ENCODE assay signal across 19 mouse cellular contexts in genomic region chr3:146122125-146122420, GRCm38 (mm10). TPM values are rescaled to one million over a fixed set of nuclear protein-coding genes. Genes with fewer than 3 reads are reported as not detected.
A peak's percentile ranks its signal among the peaks of the same experiment; 100 is the strongest.
DNase-seq lines count a peak whose midpoint lies in the region; ATAC-seq and TF ChIP-seq lines count a peak whose summit lies in the region.
"Had no signal": no experiment of that assay in that cellular context is flagged by ENCODE, and none has a peak within 500 bp of the region (broad histone marks: within the 10 kb centered on the region; RNA-seq: fewer than 3 reads in every experiment).

No protein-coding gene starts in this region.

- H3K4me3 ChIP-seq in heart, embryonic 12.5 days: no peak overlapping the region
- peak overlapping the region; percentile 30 for H3K4me3 ChIP-seq in kidney, embryonic 15.5 days (replicated peaks)
- no peak overlapping the region for H3K4me3 ChIP-seq in spleen, adult 2 months (ENCODE audit: extremely low read depth, insufficient read depth, insufficient read length)
- H3K4me3 ChIP-seq in limb, embryonic 13.5 days: no peak overlapping the region; the same call in 1 of the 2 replicates
- H3K4me3 ChIP-seq: myocyte had no signal

- H3K9ac ChIP-seq in heart, embryonic 12.5 days: no peak overlapping the region
- H3K9ac ChIP-seq in kidney, embryonic 15.5 days: peak overlapping the region; percentile 31; the same call in 1 of the 2 replicates
- no peak overlapping the region for H3K9ac ChIP-seq in limb, embryonic 13.5 days
- H3K9ac ChIP-seq: embryonic facial prominence, embryonic 15.5 days; liver, postnatal 0 days had no signal

- peaks cover 32% of the 10 kb centered on the region for H3K27me3 ChIP-seq in heart, embryonic 12.5 days (replicated peaks)
- peaks cover 21% of the 10 kb centered on the region for H3K27me3 ChIP-seq in kidney, embryonic 15.5 days
- no peaks in the 10 kb centered on the region for H3K27me3 ChIP-seq in spleen, adult 2 months (ENCODE audit: control insufficient read depth, insufficient read depth, low read length)
- peaks cover 18% of the 10 kb centered on the region for H3K27me3 ChIP-seq in limb, embryonic 13.5 days

- TF ChIP-seq CTCF in spleen, adult 2 months (IDR thresholded peaks at IDR 0.05; ENCODE audit: extremely low read depth, insufficient read depth, insufficient read length, insufficient replicate concordance): no peak

- H3K36me3 ChIP-seq in heart, embryonic 12.5 days: no peaks in the 10 kb centered on the region
- H3K36me3 ChIP-seq in kidney, embryonic 15.5 days: no peaks in the 10 kb centered on the region
- H3K36me3 ChIP-seq in spleen, adult 2 months (ENCODE audit: control insufficient read depth, insufficient read depth, low read length): no peaks in the 10 kb centered on the region
- no peaks in the 10 kb centered on the region for H3K36me3 ChIP-seq in limb, embryonic 13.5 days
- H3K36me3 ChIP-seq: embryonic facial prominence, embryonic 15.5 days had no signal

- WGBS in heart, embryonic 12.5 days: 56% methylated on average over 3 of the region's 3 CpGs
- 53% methylated on average over 3 of the region's 3 CpGs for WGBS in kidney, embryonic 15.5 days
- 64% methylated on average over 3 of the region's 3 CpGs for whole genome bisulfite sequencing in spleen, adult 2 months
- WGBS in limb, embryonic 13.5 days: 47% methylated on average over 3 of the region's 3 CpGs

- peaks cover 17% of the 10 kb centered on the region for H3K4me1 ChIP-seq in heart, embryonic 12.5 days (replicated peaks)
- peaks cover 24% of the 10 kb centered on the region for H3K4me1 ChIP-seq in kidney, embryonic 15.5 days
- peaks cover 11% of the 10 kb centered on the region for H3K4me1 ChIP-seq in spleen, adult 2 months (ENCODE audit: control insufficient read depth, insufficient read depth, insufficient read length)
- peaks cover 27% of the 10 kb centered on the region for H3K4me1 ChIP-seq in limb, embryonic 13.5 days

- H3K27ac ChIP-seq in heart, embryonic 12.5 days (ENCODE audit: poor library complexity, severe bottlenecking): no peak overlapping the region
- no peak overlapping the region for H3K27ac ChIP-seq in kidney, embryonic 15.5 days
- peak overlapping the region; percentile 91; the same call in 1 of the 2 replicates for H3K27ac ChIP-seq in spleen, adult 2 months (ENCODE audit: insufficient read depth, low read length)
- no peak overlapping the region for H3K27ac ChIP-seq in limb, embryonic 13.5 days
- H3K27ac ChIP-seq: embryonic facial prominence, embryonic 15.5 days had no signal

- H3K4me2 ChIP-seq in heart, embryonic 12.5 days: peak overlapping the region; percentile 64; the same call in 1 of the 2 replicates
- H3K4me2 ChIP-seq in kidney, embryonic 15.5 days: peak overlapping the region; percentile 55; the same call in 1 of the 2 replicates
- H3K4me2 ChIP-seq in limb, embryonic 13.5 days (replicated peaks): peak overlapping the region; percentile 56

- ATAC-seq in heart, embryonic 12.5 days (ENCODE audit: insufficient number of reproducible peaks, low FRiP score): no peak
- no peak for ATAC-seq in kidney, embryonic 15.5 days (replicated peaks; ENCODE audit: low FRiP score)
- ATAC-seq in limb, embryonic 13.5 days (ENCODE audit: low FRiP score, low read depth): no peak
- ATAC-seq: liver, postnatal 0 days had no signal

- intact Hi-C loops in heart, postnatal 14 days (cut with DNase I): no loop called here

- TF ChIP-seq POLR2A in spleen, adult 2 months (IDR thresholded peaks at IDR 0.05; ENCODE audit: low read depth, low read length): no peak

- DNase-seq in heart, postnatal 14 days: no peak
- no peak for DNase-seq in kidney, adult 11 months
- DNase-seq in spleen, adult 2 months (ENCODE audit: low read depth in 1 of 2, low spot score in 2 of 2): no peak
- no peak for DNase-seq in spleen, postnatal 10 days (ENCODE audit: low spot score in 2 of 2)
- DNase-seq in cerebellum, adult 11 months: no peak
- DNase-seq: adrenal gland, postnatal 25 days; cerebellum, postnatal 25 days; gastrocnemius, postnatal 36 days; kidney, adult 9 months; liver, postnatal 0 days had no signal

- no peaks in the 10 kb centered on the region for H3K9me3 ChIP-seq in heart, embryonic 12.5 days (replicated peaks)
- no peaks in the 10 kb centered on the region for H3K9me3 ChIP-seq in kidney, embryonic 15.5 days (replicated peaks)
- H3K9me3 ChIP-seq in limb, embryonic 13.5 days: no peaks in the 10 kb centered on the region
- H3K9me3 ChIP-seq: embryonic facial prominence, embryonic 15.5 days had no signal

RNA-seq across cellular contexts. Expression of gene Mcoln3, which starts 4.8 kb away (rescaled TPM):
- 0.66 and 1.1 TPM in 2 replicates for polyA plus RNA-seq in heart, embryonic 12.5 days (2016; fragmentation: Nextera tagmentation; extraction: Ambion mirVana)
- under 1 TPM in 1 of 2 experiments, not detected in 1; 0.34 TPM for total RNA-seq in heart, postnatal 14 days (2021)
- polyA plus RNA-seq in kidney, embryonic 15.5 days (2015; fragmentation: Nextera tagmentation; extraction: Ambion mirVana): 14.0 and 17.0 TPM in 2 replicates
- polyA plus RNA-seq in spleen, adult 2 months (2012; rRNA removed): 3.2 and 4.1 TPM in 2 replicates
- 2.7 and 2.8 TPM in 2 replicates for polyA plus RNA-seq in limb, embryonic 13.5 days (2015; fragmentation: Nextera tagmentation; extraction: Ambion mirVana)
- total RNA-seq: adrenal gland, postnatal 25 days; gastrocnemius, postnatal 36 days; heart, postnatal 25 days; layer of hippocampus, postnatal 10 days; left cerebral cortex, postnatal 36 days had no signal
- polyA plus RNA-seq: C2C12; liver, postnatal 0 days; myocyte had no signal

RNA-seq across cellular contexts. Expression of gene Wdr63, which starts 14.1 kb away (rescaled TPM):
- polyA plus RNA-seq in heart, embryonic 12.5 days (2016; fragmentation: Nextera tagmentation; extraction: Ambion mirVana): not detected in 2 replicates
- total RNA-seq in heart, postnatal 14 days (2021): under 1 TPM in 1 of 2 experiments, not detected in 1; 0.55 TPM
- 0.16 TPM in 1 of 2 replicates, not detected in the other for polyA plus RNA-seq in kidney, embryonic 15.5 days (2015; fragmentation: Nextera tagmentation; extraction: Ambion mirVana)
- not detected in 2 replicates for polyA plus RNA-seq in spleen, adult 2 months (2012; rRNA removed)
- polyA plus RNA-seq in limb, embryonic 13.5 days (2015; fragmentation: Nextera tagmentation; extraction: Ambion mirVana): 0.19 and 0.34 TPM in 2 replicates
- total RNA-seq: adrenal gland, postnatal 25 days; gastrocnemius, postnatal 36 days; heart, postnatal 25 days had no signal

RNA-seq across cellular contexts. Expression of gene Mcoln2, which starts 27.6 kb away (rescaled TPM):
- polyA plus RNA-seq in heart, embryonic 12.5 days (2016; fragmentation: Nextera tagmentation; extraction: Ambion mirVana): 0.19 and 0.57 TPM in 2 replicates
- total RNA-seq in heart, postnatal 14 days (2021): under 1 TPM; 0.12 to 0.29 TPM
- polyA plus RNA-seq in kidney, embryonic 15.5 days (2015; fragmentation: Nextera tagmentation; extraction: Ambion mirVana): 0.78 and 0.91 TPM in 2 replicates
- 6.6 and 8.2 TPM in 2 replicates for polyA plus RNA-seq in spleen, adult 2 months (2012; rRNA removed)
- 1.7 and 2.4 TPM in 2 replicates for polyA plus RNA-seq in limb, embryonic 13.5 days (2015; fragmentation: Nextera tagmentation; extraction: Ambion mirVana)
- total RNA-seq: adrenal gland, postnatal 25 days; layer of hippocampus, postnatal 10 days; left cerebral cortex, postnatal 36 days had no signal
- polyA plus RNA-seq: myocyte had no signal
